Mouse (Mus musculus) lung, adult 2 months (tissue): Measurements from ENCODE around the gene Olfr301. TPM values are rescaled to one million over a fixed set of nuclear protein-coding genes. Genes with fewer than 3 reads are reported as not detected.

ENCODE experiments used
- DNase-seq: peaks from one replicate; pipeline ENCODE4 v3.0.0; 2022
- H3K4me1 ChIP-seq: fragments of 200-500 bp; 2 replicates; pipeline ENCODE4 v1.6.1; 2011; ENCODE audit warnings: low read length; ENCODE audit not compliant: control insufficient read depth, insufficient read depth
- H3K4me3 ChIP-seq: fragments of 200-500 bp; replicated peaks from 2 replicates; pipeline ENCODE3; 2011; ENCODE audit warnings: low read depth, mild to moderate bottlenecking, control low read depth, low read length; ENCODE audit errors: extremely low read depth
- CTCF ChIP-seq: fragments of 200-500 bp; IDR thresholded peaks from 2 replicates; pipeline ENCODE4 v1.5.1; 2011; ENCODE audit warnings: mild to moderate bottlenecking, low read length, control low read depth; ENCODE audit not compliant: insufficient read depth
- POLR2A ChIP-seq: fragments of 200-500 bp; IDR thresholded peaks from 2 replicates; pipeline ENCODE4 v1.6.1; 2011; ENCODE audit warnings: low read depth, mild to moderate bottlenecking, control low read depth, low read length, borderline replicate concordance; ENCODE audit errors: extremely low read depth
- WGBS: fragments of 180-500 bp; shearing (Covaris S2); methylation state at CpG from one replicate; pipeline ENCODE4 v1.1.7; 2018; 5-methylcytosine and 5-hydroxymethylcytosine counted together
- polyA plus RNA-seq: library from polyadenylated mRNA; depleted of rRNA; stranded (reverse); fragments of >200 nt; gene quantifications from 2 replicates; pipeline ENCODE4 v1.2.3, GENCODE M21; 2012; rRNA removed

Olfr301 gene
- not detected in 2 replicates for polyA plus RNA-seq

- Histone ChIP-seq H3K4me3 (no peak within 1 kb of the TSS), H3K4me1 (no peaks in the 10 kb centered on the region)
- no peak for DNase-seq
- TF ChIP-seq POLR2A (no peak), CTCF (no peak)
- 73% methylated on average over 2 of the region's 2 CpGs for WGBS
Observed at GRCm38 (mm10) chr7:86403546-86403945, at the start of gene Olfr301. Gene Olfr301 (plus strand): TSS chr7:86403846.

DNA sequence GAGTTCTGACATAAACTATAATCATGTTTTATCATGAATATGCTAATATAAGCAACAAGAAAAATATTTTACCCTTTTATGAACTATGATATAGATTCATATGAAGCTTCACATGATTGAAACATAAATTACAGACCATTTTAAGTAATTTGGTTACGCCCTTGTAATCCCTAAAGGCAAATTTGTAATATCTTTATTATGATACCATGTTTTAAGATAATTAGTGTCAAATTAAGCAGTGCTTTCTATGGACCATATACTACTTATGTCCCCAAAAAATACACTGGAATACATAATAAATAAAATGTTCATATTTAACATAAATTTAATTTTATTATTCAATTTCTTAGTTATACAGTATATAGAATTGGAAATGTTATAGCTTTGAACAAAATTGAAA is 36.8 kb upstream of the Olfr301 start, which contains the start of gene Olfr305:
Gene Olfr305, minus strand, starts transcription at position 101 of the 400 bp plus-strand sequence.
- TF ChIP-seq POLR2A (no peak), CTCF (no peak)
- no peak within 1 kb of the TSS for H3K4me3 ChIP-seq
- DNase-seq: no peak
- H3K4me1 ChIP-seq: no peaks in the 10 kb centered on the region
- WGBS: 70% methylated on average over 1 of the region's 1 CpGs

DNA sequence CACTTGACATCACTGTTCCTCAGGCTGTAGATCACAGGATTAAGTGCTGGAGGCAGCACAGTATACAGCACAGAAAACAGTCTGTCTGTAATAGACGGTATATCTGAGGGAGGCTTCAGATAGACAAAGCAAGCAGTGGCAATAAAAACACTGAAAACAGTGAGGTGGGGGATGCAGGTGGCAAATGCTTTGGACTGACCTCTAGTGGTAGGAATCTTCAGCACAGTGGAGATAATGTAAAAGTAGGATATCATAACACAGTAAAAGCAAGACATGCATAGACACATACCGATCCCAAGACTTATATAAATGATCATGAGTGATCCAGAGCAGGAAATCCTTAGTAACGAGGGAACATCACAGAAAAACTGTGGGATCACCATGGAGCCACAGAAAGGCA is 17.9 kb upstream of the Olfr301 start:
- no peaks in the 10 kb centered on the region for H3K4me1 ChIP-seq
- TF ChIP-seq POLR2A (no peak), CTCF (no peak)
- DNase-seq: no peak
- WGBS: 63% methylated on average over 3 of the region's 3 CpGs
- no peak overlapping the region for H3K4me3 ChIP-seq

DNA sequence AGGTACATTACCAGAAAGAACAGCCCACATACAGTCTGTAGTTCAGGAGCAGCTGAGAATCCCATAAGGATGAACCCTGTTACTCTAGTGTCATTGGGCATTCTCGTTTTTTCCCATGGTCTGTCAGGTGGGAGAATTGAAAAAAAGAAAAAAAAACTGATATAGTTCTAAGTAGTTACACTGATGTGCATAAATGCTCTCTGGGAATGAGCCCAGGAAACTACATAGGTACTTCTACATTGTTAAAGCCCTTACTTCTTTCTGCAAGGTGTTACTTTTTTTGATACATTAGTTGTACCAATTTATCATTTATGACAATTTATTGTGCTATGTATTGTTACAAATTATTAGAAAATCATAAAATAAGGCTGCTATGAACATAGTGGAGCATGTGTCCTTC is 17.1 kb upstream of the Olfr301 start, which contains the start of gene Olfr304:
Gene Olfr304, minus strand, starts transcription at position 101 of the 400 bp plus-strand sequence.
- Histone ChIP-seq H3K4me3 (no peak within 1 kb of the TSS), H3K4me1 (no peaks in the 10 kb centered on the region)
- no peak for TF ChIP-seq CTCF
- TF ChIP-seq POLR2A: no peak
- no peak for DNase-seq
- 46% methylated on average over 1 of the region's 1 CpGs for WGBS

GRCm38 (mm10) chr7:86397689-86398088 is 6.0 kb upstream of the Olfr301 start, which contains the start of gene Olfr303:
Gene Olfr303 (minus strand): TSS chr7:86397789.
- no peaks in the 10 kb centered on the region for H3K4me1 ChIP-seq
- TF ChIP-seq CTCF (no peak), POLR2A (no peak)
- DNase-seq: no peak
- no peak within 1 kb of the TSS for H3K4me3 ChIP-seq

DNA sequence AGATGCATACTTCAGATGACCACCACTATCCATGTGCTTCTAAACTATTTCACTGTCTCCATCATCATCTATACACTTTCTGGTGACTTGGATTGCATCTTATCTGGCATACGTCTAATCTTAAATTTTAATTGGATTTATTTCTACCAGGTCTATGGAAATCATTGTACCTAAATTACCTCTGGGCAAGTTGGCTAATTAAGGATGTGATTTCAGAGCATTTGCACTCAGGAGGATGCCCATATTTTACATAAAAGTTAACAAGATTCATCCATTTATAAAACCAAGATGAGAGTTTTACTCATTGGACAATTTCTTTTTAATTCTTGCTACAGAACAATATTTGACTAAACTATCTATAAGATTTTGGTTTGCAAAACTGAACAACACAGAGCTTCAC is 56.0 kb downstream of the Olfr301 start, which contains the start of gene Olfr299:
Gene Olfr299, plus strand, starts transcription at position 301 of the 400 bp plus-strand sequence.
- no peaks in the 10 kb centered on the region for H3K4me1 ChIP-seq
- no peak for TF ChIP-seq CTCF
- TF ChIP-seq POLR2A: no peak
- WGBS: 85% methylated on average over 1 of the region's 1 CpGs
- H3K4me3 ChIP-seq: no peak within 1 kb of the TSS
- no peak for DNase-seq

Other genes starting within 250 kb of the Olfr301 start
- gene Vmn2r75, start 232.1 kb upstream of the Olfr301 start, polyA plus RNA-seq: not detected in 2 replicates
- gene Vmn2r76, start 157.5 kb upstream of the Olfr301 start, polyA plus RNA-seq: not detected in 2 replicates
- gene Olfr310, start 126.7 kb upstream of the Olfr301 start, polyA plus RNA-seq: not detected in 2 replicates
- not detected in 2 replicates for gene Olfr309, start 90.1 kb upstream of the Olfr301 start, polyA plus RNA-seq
- gene Olfr308, start 78.2 kb upstream of the Olfr301 start, polyA plus RNA-seq: not detected in 2 replicates
- gene Olfr307, start 66.3 kb upstream of the Olfr301 start, polyA plus RNA-seq: not detected in 2 replicates
- gene Olfr305, start 36.9 kb upstream of the Olfr301 start, polyA plus RNA-seq: not detected in 2 replicates
- gene Olfr304, start 17.2 kb upstream of the Olfr301 start, polyA plus RNA-seq: not detected in 2 replicates
- gene Olfr303, start 6.1 kb upstream of the Olfr301 start, polyA plus RNA-seq: not detected in 2 replicates
- gene Olfr299, start 56.1 kb downstream of the Olfr301 start, polyA plus RNA-seq: not detected in 2 replicates
- gene Olfr298, start 88.6 kb downstream of the Olfr301 start, polyA plus RNA-seq: not detected in 2 replicates
- gene Olfr297, start 116.1 kb downstream of the Olfr301 start, polyA plus RNA-seq: not detected in 2 replicates
- not detected in 2 replicates for gene Olfr295, start 180.0 kb downstream of the Olfr301 start, polyA plus RNA-seq
- gene Olfr294, start 212.8 kb downstream of the Olfr301 start, polyA plus RNA-seq: not detected in 2 replicates
- not detected in 2 replicates for gene Olfr293, start 245.2 kb downstream of the Olfr301 start, polyA plus RNA-seq